Mouse (Mus musculus): ENCODE measurements around the gene Gm45785. TPM values are rescaled to one million over a fixed set of nuclear protein-coding genes. Genes with fewer than 3 reads are reported as not detected.

Gene Gm45785
- total RNA-seq, 2 experiments from 2014 or later: not detected

DNA sequence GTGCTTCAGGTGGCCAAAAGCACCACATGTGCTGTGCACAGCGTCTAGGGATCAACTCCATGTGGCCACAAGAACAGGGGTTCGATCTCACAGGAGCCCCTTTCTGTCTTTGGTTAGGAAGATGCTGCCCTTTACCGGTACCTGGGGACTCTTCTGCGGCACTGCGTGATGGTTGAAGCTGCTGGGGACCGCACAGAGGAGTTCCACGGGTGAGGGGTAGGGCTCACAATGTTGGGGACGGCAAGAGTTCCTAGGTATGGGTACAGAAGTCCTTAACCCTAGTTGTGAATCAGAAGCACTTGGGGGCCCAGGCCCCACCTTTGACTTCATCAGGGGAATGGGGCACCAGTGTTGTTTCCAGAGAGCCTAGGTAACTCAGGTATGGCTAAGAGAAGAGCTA is 2.6 kb upstream of the Gm45785 start:
- no peak for DNase-seq (ENCODE audit: extremely low spot score in 1 of 2, low spot score in 1 of 2)

DNA sequence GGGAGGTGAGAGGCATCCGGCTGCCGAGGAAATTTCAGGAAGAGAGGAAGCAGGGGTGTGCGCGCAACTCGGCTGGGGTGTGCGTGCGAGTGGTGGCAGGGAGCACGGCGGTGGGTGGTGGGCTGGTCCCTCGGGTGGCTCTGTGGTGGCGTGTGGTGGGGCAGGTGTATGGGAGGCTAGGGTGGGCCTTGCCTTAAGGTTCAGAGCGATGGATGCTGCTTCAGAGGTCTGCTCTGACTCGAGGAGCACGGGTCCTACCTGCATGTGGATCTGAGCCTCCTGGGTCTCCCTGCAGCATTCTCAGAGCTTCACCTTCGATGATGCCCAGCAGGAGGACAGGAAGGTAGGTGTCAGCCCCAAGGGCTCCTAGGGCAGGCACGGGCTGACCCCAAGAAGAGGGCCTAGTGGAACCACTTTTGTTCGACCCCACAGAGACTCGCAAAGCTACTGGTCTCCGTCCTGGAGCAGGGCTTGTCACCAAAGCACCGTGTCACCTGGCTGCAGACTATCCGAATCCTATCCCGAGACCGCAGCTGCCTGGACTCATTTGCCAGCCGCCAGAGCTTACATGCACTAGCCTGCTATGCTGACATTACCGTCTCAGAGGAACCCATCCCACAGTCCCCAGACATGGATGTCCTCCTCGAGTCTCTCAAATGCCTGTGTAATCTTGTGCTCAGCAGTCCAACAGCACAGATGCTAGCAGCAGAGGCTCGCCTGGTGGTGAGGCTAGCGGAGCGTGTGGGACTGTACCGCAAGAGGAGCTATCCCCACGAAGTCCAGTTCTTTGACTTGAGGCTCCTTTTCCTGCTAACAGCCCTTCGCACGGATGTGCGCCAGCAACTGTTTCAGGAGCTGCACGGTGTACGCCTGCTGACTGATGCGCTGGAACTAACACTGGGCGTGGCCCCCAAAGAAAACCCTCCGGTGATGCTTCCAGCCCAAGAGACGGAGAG is 1.7 kb upstream of the Gm45785 start, which contains the start of gene Bet1l:
Gene Bet1l (minus strand): TSS at position 28 of the 956 bp plus-strand sequence.
- no peak for DNase-seq (ENCODE audit: extremely low spot score in 1 of 2, low spot score in 1 of 2)

DNA sequence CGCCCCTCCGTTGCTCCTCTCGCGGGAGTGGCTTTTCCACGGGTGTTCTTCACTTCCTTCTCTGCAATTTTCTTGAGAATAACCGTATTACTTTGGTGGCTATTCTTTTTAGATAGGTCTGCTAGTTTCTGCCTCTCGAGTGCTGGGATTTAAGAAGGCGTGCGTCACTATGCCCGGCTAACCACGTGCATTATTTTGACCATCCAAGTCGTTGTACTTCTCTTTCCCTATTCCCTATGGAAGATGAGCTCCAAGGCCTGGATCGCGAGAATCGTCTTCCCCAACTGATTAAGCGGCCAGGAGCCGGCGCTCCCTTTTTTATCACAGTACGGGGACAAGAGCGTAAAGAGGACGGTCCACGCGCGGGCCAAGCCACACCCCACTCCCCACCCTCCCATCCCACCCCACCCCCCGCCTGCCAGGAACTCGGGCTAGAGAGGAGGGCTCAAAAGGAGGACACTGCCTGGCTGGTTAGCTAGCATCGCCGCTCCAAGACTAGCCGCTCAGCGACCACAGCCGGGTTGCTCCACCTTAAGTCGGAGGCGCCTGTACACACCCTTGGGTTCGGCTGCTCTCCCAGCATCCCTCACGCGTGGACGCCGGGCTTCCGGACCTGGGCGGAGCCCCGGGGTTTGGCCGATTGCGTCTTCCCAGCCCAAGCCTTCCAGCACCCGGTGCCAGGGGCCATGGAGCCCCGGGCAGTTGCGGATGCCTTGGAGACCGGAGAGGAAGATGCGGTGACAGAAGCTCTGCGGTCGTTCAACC is 836 bp upstream of the Gm45785 start, which contains the start of gene Ric8a:
Gene Ric8a (plus strand): TSS at position 173 of the 765 bp plus-strand sequence.
- DNase-seq (ENCODE audit: extremely low spot score in 1 of 2, low spot score in 1 of 2): peak; percentile 73 to 79

DNA sequence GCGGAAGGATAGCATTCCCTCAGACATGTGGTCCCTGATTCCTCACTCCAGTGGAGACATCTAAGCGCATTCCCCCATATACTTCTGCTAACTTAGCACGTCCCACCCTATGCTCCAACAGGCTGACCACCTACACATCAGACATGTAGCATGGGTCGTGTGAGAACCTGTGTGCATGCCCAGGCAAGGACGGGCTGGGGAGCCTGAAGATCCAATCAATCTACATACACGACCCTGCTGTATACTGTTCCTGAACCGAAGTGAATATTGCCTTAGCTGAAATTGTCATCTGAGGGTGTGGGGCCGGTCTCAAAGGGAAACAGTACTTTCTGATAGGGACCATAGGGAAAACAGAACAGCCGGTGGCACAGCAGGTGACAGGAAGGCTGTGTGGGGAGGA is 950 bp downstream of the Gm45785 start:
- no peak for DNase-seq (ENCODE audit: extremely low spot score in 1 of 2, low spot score in 1 of 2)

DNA sequence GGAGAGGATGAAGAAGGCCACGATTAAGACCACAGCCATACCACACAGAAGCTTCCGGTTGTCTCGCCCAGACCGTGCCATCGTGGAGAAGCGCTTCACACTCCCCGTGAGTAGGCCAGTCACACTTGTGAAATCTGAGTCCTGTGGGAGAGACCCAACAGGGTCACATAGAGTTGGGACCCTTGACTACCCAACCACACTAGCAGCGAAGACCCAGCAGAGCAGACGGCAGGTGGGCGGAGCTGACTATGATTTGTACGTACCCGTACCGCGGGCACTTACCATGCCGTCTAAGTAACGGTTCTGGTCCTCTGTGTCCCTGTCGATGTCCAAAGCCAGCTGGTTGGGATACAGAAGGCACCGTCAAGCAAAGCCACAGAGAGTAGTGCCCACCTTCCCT is 1.6 kb downstream of the Gm45785 start:
- no peak for DNase-seq (ENCODE audit: extremely low spot score in 1 of 2, low spot score in 1 of 2)

DNA sequence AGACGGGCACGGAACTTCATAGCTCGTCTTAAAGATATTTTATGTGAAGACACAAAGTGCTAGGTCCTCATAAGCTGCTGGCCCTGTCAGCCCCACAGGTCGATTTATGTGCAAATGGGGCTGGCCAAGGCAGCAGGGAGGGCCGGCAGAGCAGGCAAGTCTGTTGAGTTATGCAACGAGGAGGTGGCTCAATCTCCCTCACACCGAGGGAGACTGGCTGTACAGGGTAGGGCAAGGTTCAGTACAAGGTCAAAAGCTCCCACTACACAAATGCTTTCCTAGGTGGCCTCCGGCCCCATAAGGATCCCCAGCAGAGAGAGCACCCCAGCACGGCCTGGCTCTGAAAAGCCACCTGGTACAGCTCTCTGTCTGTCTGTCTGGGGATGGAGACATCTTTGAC is 2.7 kb downstream of the Gm45785 start:
- no peak for DNase-seq (ENCODE audit: extremely low spot score in 1 of 2, low spot score in 1 of 2)

DNA sequence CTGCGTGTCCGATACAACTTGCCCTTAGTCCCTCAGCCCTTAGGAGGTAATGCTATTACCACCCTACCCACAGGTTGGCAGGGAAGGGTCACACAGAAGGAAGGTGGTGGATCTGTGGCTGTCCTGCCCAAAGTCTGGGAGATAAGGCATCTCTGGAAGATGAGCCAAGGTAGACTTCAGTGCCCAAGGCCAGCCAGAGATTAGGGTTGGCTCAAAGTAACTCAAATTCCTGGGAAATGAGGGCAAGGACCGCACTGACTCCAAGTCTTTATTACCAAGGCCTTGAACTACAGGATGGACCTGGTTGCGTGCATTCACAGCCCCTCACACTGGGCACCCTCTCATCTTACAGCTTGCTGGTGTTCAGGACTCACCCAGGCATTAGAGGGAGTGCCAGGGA is 4.2 kb downstream of the Gm45785 start:
- DNase-seq (ENCODE audit: extremely low spot score in 1 of 2, low spot score in 1 of 2): no peak

DNA sequence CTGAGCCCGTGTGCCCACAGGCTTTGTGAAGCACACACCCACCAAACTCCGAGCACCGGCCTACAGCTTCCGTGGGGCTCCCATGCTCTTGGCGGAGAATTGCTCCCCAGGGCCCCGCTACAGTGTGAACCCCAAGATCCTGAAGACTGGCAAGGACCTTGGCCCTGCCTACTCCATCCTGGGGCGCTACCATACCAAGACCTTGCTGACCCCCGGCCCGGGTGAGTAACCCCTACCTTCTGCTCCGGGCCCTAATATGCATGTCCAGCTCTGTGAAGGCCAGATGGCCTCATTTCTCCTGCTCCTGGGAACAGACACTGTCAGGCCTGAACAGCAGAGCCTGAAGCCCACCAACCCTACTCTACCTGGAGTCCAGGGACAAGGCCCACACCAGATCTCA is 7.5 kb downstream of the Gm45785 start:
- no peak for DNase-seq (ENCODE audit: extremely low spot score in 1 of 2, low spot score in 1 of 2)

DNA sequence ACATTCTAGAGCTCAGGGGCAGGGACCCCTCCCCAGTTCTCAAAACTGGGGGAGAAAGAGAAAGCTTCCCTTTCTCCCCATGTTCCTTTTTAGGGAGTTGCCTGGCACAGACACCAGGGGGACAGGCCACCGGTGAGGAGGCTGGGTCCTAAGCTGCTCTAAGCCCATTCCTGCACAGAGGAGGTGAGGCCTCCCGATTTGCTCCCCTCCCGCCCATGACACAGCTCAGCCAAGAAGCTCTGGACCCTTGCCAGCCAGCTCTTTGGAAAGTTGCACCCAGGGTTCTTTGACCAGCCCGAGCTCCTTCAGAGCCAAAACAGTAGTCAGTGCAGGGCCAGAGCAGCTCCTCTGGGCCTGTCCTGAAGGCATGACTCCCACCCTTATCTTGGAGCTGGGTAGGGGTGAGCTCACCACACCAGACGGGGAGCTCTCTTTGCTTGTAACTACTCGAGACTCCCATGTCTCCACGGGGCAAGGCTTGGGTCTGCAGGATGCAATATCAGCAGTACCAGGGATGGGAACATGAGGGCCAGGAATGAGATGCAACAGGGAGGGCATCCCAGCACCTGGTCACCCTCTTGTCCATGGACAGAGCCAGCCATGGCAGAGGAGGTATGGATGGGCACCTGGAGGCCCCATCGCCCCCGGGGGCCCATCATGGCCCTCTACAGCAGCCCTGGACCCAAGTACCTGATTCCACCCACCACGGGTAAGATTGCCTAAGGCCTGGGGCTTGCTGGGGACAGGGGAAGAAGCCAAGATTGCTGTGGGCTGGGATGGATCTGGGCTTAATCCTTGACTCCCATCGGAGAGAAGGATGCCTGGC is 8.2 kb downstream of the Gm45785 start, which contains the start of gene Odf3:
Gene Odf3 (plus strand): TSS at position 51 of the 826 bp plus-strand sequence.
- DNase-seq (ENCODE audit: extremely low spot score in 1 of 2, low spot score in 1 of 2): no peak

GRCm38 (mm10) chr7:140846676-140847075 is 9.5 kb downstream of the Gm45785 start:
- no peak for DNase-seq (ENCODE audit: extremely low spot score in 1 of 2, low spot score in 1 of 2)

DNA sequence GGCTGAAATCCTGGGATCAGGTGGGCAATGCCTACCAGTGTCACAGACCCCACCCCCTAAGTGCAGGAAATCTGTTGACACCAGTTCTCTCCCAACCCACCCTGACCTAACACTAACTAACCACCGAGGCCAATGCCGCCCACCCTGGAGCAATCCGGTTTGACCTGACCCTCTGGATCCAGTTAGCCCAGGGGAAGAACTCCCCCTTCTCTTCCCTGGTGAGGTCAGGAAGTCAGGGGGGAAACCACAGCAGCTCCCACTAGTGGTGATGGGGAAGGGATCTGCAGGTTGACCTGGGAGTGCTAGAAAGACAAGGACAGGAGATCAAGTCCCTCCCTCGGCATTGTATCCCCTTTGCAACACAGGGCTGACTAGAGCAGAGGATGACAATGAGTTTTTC is 10.4 kb downstream of the Gm45785 start:
- no peak for DNase-seq (ENCODE audit: extremely low spot score in 1 of 2, low spot score in 1 of 2)

DNA sequence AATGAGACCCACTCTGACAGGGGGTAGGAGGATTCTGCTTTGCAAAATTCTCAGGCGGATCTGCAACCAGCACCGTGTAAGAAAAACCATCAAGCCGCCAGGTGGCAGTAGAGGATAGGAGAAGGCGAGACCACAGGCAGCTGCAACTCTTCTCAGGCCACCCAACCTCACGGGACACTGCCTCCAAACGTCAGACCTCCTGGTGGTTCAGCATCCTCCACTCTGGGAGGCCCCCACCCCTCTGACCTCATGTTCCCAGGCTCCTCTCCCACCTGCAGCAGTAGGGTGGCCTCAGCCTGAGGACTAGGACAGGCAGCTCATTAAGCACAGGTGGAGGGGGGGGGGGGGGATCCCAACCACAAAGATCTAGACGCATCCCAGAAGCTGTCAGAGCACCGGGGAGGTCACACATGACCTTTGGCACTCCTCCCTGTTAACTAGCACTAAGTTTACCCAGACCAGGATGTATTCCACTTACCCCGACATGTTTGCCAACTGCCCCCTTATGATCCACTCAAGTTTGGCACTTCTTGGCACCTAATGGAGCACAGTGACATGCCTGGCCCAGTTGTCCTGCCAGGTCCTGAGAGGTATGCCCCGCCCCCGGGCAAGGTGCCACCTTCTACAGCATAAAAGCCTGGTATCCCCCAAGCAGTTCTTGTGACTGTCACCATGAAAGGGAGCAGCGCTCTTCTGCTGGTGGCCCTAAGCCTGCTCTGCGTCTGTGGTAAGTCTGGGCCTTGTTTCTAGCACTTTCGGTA is 11.0 kb downstream of the Gm45785 start, which contains the start of gene Scgb1c1:
Gene Scgb1c1 (plus strand): TSS at position 643 of the 761 bp plus-strand sequence.
- DNase-seq (ENCODE audit: extremely low spot score in 1 of 2, low spot score in 1 of 2): peak; percentile 95 to 100

- no peak for DNase-seq (ENCODE audit: extremely low spot score in 1 of 2, low spot score in 1 of 2)
Measured at GRCm38 (mm10) chr7:140843806-140844205, 12.3 kb downstream of the Gm45785 start.

DNA sequence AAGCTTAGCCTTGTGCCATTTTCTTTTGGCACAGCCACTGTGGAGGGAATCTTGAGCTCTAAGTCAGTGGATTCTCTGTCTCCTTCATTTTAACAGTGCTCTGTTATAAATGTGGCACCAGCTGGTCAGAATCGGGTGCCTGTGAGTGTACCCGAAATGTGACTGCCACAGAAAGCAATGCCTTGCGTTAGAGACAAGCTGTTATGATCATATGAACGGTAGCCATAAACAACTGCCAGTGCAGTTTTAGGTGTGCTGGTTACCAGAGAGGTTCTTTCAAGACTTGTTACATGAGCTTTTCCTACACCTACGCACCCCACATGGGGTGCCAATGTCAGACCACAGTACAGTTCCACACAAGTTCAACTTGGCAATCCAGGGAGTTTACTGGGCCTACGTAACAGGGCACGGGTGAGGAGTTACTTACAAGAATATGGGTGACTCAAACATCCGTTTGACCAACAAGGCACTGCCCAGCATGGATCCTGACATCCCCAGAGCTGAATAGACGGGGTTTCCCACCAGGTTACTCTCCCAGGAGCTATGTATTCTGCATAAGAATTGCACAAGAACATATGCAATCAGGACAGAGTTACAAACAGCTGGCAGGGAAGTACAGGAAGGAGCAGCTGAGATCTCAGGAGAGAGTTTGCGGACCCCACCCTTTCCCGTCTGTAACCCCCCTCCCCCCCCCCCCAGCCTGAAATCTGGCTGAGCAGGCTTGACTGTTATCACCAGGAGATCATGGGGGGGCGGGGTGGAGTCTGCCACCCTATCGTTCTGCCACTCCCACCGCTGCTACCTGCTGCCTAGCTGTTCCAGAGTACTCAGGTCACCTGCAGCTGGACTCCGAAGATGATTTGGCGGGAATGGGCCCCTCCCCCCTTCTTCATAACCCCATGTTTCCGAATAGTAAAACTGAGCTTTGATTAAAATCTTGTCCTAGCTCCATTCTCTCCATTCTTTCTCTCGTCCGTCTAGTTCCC is 15.1 kb downstream of the Gm45785 start:
- DNase-seq (ENCODE audit: extremely low spot score in 1 of 2, low spot score in 1 of 2): no peak

DNA sequence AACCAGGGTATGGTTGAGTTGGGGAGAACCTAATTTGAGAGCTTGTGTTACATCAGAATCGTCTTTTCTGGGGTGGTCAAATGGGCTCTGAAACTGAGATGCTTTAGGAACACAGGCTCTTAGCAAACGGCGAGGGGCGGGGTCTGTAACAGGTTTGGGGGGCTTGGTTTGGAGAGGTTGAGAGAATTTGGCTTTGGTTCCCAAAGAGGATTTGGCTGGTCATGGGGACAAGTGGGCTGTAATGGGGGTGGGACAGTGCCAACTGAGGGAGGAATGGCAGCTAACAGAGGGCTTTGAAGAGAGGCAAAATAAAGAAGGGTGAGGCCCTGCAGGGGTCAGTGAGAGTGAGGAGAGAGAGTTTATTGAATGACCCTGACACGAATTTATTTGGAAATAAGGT is 16.6 kb downstream of the Gm45785 start:
- no peak for DNase-seq (ENCODE audit: extremely low spot score in 1 of 2, low spot score in 1 of 2)

DNA sequence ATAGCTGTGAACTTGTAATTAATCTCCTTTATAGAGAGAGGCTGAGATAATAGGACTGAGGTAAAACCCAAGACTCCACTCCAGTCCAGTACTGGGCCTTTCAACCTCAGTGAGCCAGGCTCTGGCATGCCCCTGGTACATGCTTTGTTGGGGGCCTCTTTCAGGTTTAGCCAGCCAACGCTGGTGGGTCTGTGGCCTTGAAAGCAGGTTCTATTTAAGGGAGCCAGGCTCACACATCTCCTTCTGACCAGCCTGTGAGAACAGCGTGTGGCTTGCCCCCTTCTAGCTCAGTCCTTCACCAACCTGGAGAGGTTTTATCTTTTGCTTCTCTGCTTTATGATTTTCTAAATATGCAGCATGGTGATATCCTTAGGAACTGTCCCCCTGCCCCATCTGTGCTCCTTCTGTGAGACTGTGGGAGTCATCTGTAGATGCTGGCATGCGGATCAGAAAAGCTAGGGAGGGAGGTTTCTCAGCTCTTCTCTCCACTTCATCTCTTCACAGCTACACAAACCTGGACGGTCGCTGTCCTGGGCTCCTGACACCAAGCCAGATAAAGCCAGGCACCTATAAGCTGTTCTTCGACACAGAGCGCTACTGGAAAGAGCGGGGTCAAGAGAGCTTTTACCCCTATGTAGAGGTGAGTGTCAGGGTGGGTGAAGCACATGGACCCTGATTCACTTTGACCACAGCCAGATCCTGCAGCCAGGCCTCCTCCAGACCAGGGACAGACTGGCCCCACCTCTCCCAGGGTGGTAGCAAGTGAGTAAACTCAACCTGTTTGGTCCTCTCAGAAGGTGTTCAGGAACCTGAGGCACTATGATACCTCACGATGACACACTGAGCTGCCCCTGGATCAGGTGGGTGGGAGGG is 19.7 kb downstream of the Gm45785 start:
- peak in 1 of 2 experiments; percentile 38 for DNase-seq (ENCODE audit: extremely low spot score in 1 of 2, low spot score in 1 of 2)

DNA sequence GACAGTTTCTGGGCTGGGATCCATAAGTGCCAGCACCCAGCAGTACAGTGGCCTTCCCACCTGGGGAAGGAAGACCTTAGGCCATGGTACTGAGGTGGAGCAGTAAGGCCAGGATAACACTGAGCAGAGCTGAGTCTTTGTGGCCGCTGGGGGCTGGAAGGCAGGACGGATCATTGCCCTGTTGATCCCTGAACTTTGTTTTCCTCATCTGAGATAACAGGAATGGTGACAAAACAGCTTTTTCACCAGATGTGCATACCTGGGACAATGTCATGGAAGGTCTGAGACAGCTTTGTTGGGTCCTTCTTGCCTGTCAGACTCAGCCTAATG is 20.4 kb downstream of the Gm45785 start:
- DNase-seq (ENCODE audit: extremely low spot score in 1 of 2, low spot score in 1 of 2): no peak

Data from layer of hippocampus, postnatal 25 days (tissue).